Mouse (Mus musculus): ENCODE measurements around the gene Asb3.

DNA sequence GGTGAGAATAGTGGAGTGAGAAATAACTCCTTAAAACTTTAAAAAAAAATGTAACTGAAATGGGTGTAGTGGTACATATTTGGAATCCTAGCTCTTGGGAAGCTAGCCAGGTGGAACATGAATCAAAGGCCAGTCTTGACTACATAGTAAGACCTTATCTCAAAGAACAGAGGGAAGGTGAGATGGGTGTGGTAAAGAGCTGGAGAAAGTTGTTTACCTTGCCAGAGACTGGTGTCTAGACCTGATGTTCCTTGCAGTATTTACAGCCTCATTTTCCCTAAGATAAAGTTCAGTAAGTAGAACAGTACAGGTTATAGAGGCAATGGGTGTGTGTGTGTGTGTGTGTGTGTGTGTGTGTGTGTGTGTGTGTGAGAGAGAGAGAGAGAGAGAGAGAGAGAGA lies 12.8 kb upstream of the Asb3 start:
- TF ChIP-seq CTCF (IDR thresholded peaks at IDR 0.05; ENCODE audit: insufficient read depth, low read length) (no peak), POLR2A (IDR thresholded peaks at IDR 0.05; ENCODE audit: borderline replicate concordance, extremely low read depth, low read depth, low read length) (no peak)

All from lung, adult 2 months (tissue).